Mouse (Mus musculus) CH12.LX (cell line): ENCODE results near the gene Pus10. TPM values are rescaled to one million over a fixed set of nuclear protein-coding genes. Genes with fewer than 3 reads are reported as not detected.
A peak's percentile ranks its signal among the peaks of the same experiment; 100 is the strongest.

Source experiments
- DNase-seq: peaks from one replicate; pipeline ENCODE4 v3.0.0-alpha.2; 2013; ENCODE audit errors: extremely low read depth
- H3K27ac ChIP-seq: 2 replicates; pipeline ENCODE4 v1.5.1; 2012; ENCODE audit warnings: low read depth, mild to moderate bottlenecking, control low read depth, moderate library complexity; ENCODE audit not compliant: insufficient read depth
- H3K27me3 ChIP-seq: replicated peaks from 2 replicates; pipeline ENCODE3; 2012; ENCODE audit warnings: inconsistent platforms
- H3K36me3 ChIP-seq, 2 experiments: replicated peaks in 1 of 2; 2 replicates each; pipeline versions ENCODE3 to v1.6.1; 2012; ENCODE audit warnings: inconsistent platforms in 1 of 2, low read length in 1 of 2, mild to moderate bottlenecking in 1 of 2, mixed read lengths in 1 of 2, moderate library complexity in 1 of 2; ENCODE audit not compliant: control insufficient read depth in 1 of 2, insufficient read depth in 1 of 2
- H3K4me1 ChIP-seq, 2 experiments: 2 replicates each; pipeline ENCODE4 v1.6.1; 2012; ENCODE audit warnings: inconsistent platforms in 1 of 2, moderate library complexity in 1 of 2; ENCODE audit not compliant: insufficient read depth in 2 of 2, control insufficient read depth in 1 of 2
- H3K4me2 ChIP-seq: 2 replicates; pipeline ENCODE4 v1.6.1; 2012; ENCODE audit warnings: low read depth, mild to moderate bottlenecking, control low read depth; ENCODE audit not compliant: poor library complexity, insufficient read depth, severe bottlenecking
- H3K4me3 ChIP-seq, 3 experiments: fragments of 150-350 bp in 1 of 3; sonication (generic) in 1 of 3; replicated peaks in 1 of 3; 2 replicates each; pipeline versions ENCODE3 to v1.5.1; 2011 to 2012; ENCODE audit warnings: low read depth in 2 of 3, low read length in 2 of 3, mild to moderate bottlenecking in 2 of 3, moderate library complexity in 2 of 3, control low read depth in 1 of 3, improper control_type of control experiment in 1 of 3, inconsistent platforms in 1 of 3, mixed read lengths in 1 of 3; ENCODE audit not compliant: poor library complexity in 1 of 3
- H3K79me2 ChIP-seq: replicated peaks from 2 replicates; pipeline ENCODE4 v1.6.1; 2012; ENCODE audit warnings: mild to moderate bottlenecking, moderate library complexity; ENCODE audit not compliant: control insufficient read depth, poor library complexity, insufficient read depth, severe bottlenecking; ENCODE audit errors: extremely low read depth
- H3K9ac ChIP-seq: 2 replicates; pipeline ENCODE4 v1.6.1; 2012; ENCODE audit warnings: low read depth, mild to moderate bottlenecking, control low read depth, moderate library complexity; ENCODE audit not compliant: insufficient read depth
- H3K9me3 ChIP-seq: replicated peaks from 2 replicates; pipeline ENCODE3; 2012; ENCODE audit warnings: low read length, inconsistent platforms, mixed read lengths
- BHLHE40 ChIP-seq: IDR thresholded peaks from 2 replicates; pipeline ENCODE4 v1.6.1; 2011; ENCODE audit warnings: mild to moderate bottlenecking, low read depth, low read length, improper control_type of control experiment
- CTCF ChIP-seq, 2 experiments: IDR thresholded peaks in 1 of 2; conservative IDR thresholded peaks in 1 of 2; 2 replicates each; pipeline ENCODE4 v1.5.1; 2011 to 2012; ENCODE audit warnings: low read depth in 2 of 2, low read length in 2 of 2, improper control_type of control experiment in 1 of 2, inconsistent platforms in 1 of 2, mild to moderate bottlenecking in 1 of 2, moderate library complexity in 1 of 2
- MAX ChIP-seq: IDR thresholded peaks from 2 replicates; pipeline ENCODE4 v1.6.1; 2011; ENCODE audit warnings: low read length, improper control_type of control experiment
- MYC ChIP-seq: IDR thresholded peaks from 2 replicates; pipeline ENCODE4 v1.6.1; 2011; ENCODE audit warnings: low read depth, mild to moderate bottlenecking, improper control_type of control experiment, low read length
- POLR2A ChIP-seq: IDR thresholded peaks from 2 replicates; pipeline ENCODE4 v1.6.1; 2011; ENCODE audit warnings: low read depth, mild to moderate bottlenecking, improper control_type of control experiment, low read length
- USF2 ChIP-seq: conservative IDR thresholded peaks from 2 replicates; pipeline ENCODE4 v1.6.1; 2011; ENCODE audit warnings: low read depth, low read length, improper control_type of control experiment
- dilution Hi-C: fragments of 300-500 bp; cut with MboI; formaldehyde crosslinking; loops from 2 replicates; pipeline ENCODE4 v1.14.3; 2020; ENCODE audit warnings: low sequenced_read_pairs; ENCODE audit not compliant: extremely low pct_unique_long_range_greater_than_20kb, extremely low pct_ligation_motif_present
- in situ Hi-C: fragments of 300-500 bp; cut with MboI; formaldehyde crosslinking; loops from 3 replicates; pipeline ENCODE4 v1.14.3; 2019; ENCODE audit warnings: low sequenced_read_pairs, low pct_ligation_motif_present, low pct_unique_long_range_greater_than_20kb, mixed read lengths
- polyA plus RNA-seq: library from polyadenylated mRNA; unstranded; fragments of >175 nt; gene quantifications from 2 replicates; pipeline ENCODE4 v1.2.1, GENCODE M21; 2012; ENCODE audit warnings: low read depth; ENCODE audit not compliant: insufficient read length
- total RNA-seq, 2 experiments: library from RNA; depleted of rRNA; stranded (reverse); fragments of 300-350 nt in 1 of 2; fragments of >200 nt in 1 of 2; gene quantifications; 2 replicates each; pipeline ENCODE4 v1.2.3; 2012 to 2014

Gene Pus10
- total RNA-seq (2012; rRNA removed) (57.6 and 72.4 TPM in 2 replicates), total RNA-seq (2014; rRNA removed) (113 and 138 TPM in 2 replicates), polyA plus RNA-seq (92.3 and 98.1 TPM in 2 replicates)

- DNase-seq, result no peak
- dilution Hi-C loops, result no loop called here
- Histone ChIP-seq H3K4me3 (peak within 1 kb of the TSS; percentile 75 to 88 (median 78)), H3K27me3 (no peaks in the 10 kb centered on the region), H3K27ac (peak within 1 kb of the TSS; percentile 84), H3K9ac (peak within 1 kb of the TSS; percentile 86), H3K9me3 (no peaks in the 10 kb centered on the region), H3K4me1 (peaks cover 4 to 29% of the 10 kb centered on the region in 2 experiments; a peak in 3 of 4 replicates), H3K4me2 (peak within 1 kb of the TSS; percentile 100), H3K36me3 (peaks cover 8 to 27% of the 10 kb centered on the region in 2 experiments), H3K79me2 (peaks cover 45% of the 10 kb centered on the region)
- in situ Hi-C loops, result no loop called here
- no peak for TF ChIP-seq POLR2A
- 0 out of 2 replicates have a peak, but pooled peaks have one; percentile 14 for TF ChIP-seq BHLHE40
These were observed at the start of gene Pus10 for GRCm38 (mm10) chr11:23665311-23665786. Gene Pus10, plus strand, starts transcription at chr11:23665674.

GRCm38 (mm10) chr11:23618995-23619394, 46.5 kb upstream of the Pus10 start:
- TF ChIP-seq MAX (no peak), MYC (no peak), CTCF (conservative IDR thresholded peaks at IDR 0.05 in 1 of 2, IDR thresholded peaks at IDR 0.05 in 1 of 2; ENCODE audit: low read depth in 2 of 2, low read length in 2 of 2) (no peak)
- H3K27me3 ChIP-seq, result no peaks in the 10 kb centered on the region
- H3K4me3 ChIP-seq, result no peak overlapping the region
- no peak overlapping the region for H3K27ac ChIP-seq
- DNase-seq, result no peak
- no peak overlapping the region for H3K4me2 ChIP-seq
- dilution Hi-C loops (no loop called here), in situ Hi-C loops (no loop called here)
- H3K79me2 ChIP-seq, result no peaks in the 10 kb centered on the region
- H3K9ac ChIP-seq, result no peak overlapping the region
- peaks cover 7 to 12% of the 10 kb centered on the region in 2 experiments for H3K36me3 ChIP-seq
- no peaks in the 10 kb centered on the region for H3K4me1 ChIP-seq
- no peaks in the 10 kb centered on the region for H3K9me3 ChIP-seq

GRCm38 (mm10) chr11:23630664-23631063, 34.8 kb upstream of the Pus10 start:
- dilution Hi-C loops, result no loop called here
- TF ChIP-seq CTCF (conservative IDR thresholded peaks at IDR 0.05 in 1 of 2, IDR thresholded peaks at IDR 0.05 in 1 of 2; ENCODE audit: low read depth in 2 of 2, low read length in 2 of 2) (peak in 1 of 2 experiments; percentile 50; a peak in 2 of 4 replicates), USF2 (no peak)
- Histone ChIP-seq H3K27ac (no peak overlapping the region), H3K9me3 (no peaks in the 10 kb centered on the region), H3K36me3 (peaks cover 0 to 7% of the 10 kb centered on the region in 2 experiments), H3K4me1 (peaks cover 0 to 5% of the 10 kb centered on the region in 2 experiments; a peak in 2 of 4 replicates), H3K27me3 (no peaks in the 10 kb centered on the region), H3K79me2 (no peaks in the 10 kb centered on the region), H3K4me3 (no peak overlapping the region), H3K4me2 (no peak overlapping the region), H3K9ac (no peak overlapping the region)
- in situ Hi-C loops, result no loop called here
- DNase-seq, result no peak
